Mouse (Mus musculus): ENCODE results near the gene Rnf114.
A peak's percentile ranks its signal among the peaks of the same experiment; 100 is the strongest.

The Rnf114 gene

GRCm38 (mm10) chr2:167565682-167566081 lies 73.2 kb downstream of the Rnf114 start:
- DNase-seq (ENCODE audit: low read depth), result peak; percentile 94

All from NIH3T3 (cell line).